Mouse (Mus musculus) inflammation-experienced regulatory T-cells (primary cell): ENCODE data around the gene Smim27. TPM values are rescaled to one million over a fixed set of nuclear protein-coding genes. Genes with fewer than 3 reads are reported as not detected.

Experiments used
- polyA plus RNA-seq, 2 experiments: library from polyadenylated mRNA; unstranded; fragments of 100-300 nt; shearing (Covaris generic); gene quantifications; one replicate each; pipeline ENCODE4 v1.2.1; 2017

Gene Smim27
- 10 to 100 TPM; 54.7 to 59.3 TPM for polyA plus RNA-seq

GRCm38 (mm10) chr4:40269430-40270032, at the start of gene Smim27, which contains the start of gene Topors:
TSS of gene Smim27 (plus strand) at chr4:40269579.
TSS of gene Topors (minus strand) at chr4:40269850.

GRCm38 (mm10) chr4:40239409-40240271, 29.7 kb upstream of the Smim27 start, which contains the start of gene Ddx58:
TSS of gene Ddx58 (minus strand) at chr4:40239828.

GRCm38 (mm10) chr4:40279276-40279900, 10.0 kb downstream of the Smim27 start, which contains the start of gene Ndufb6:
TSS of gene Ndufb6 (minus strand) at chr4:40279421.

Other genes starting within 250 kb of the Smim27 start
- gene Aco1, start 126.5 kb upstream of the Smim27 start, polyA plus RNA-seq = 10 to 100 TPM; 28.0 to 28.9 TPM
- 10 to 100 TPM; 80.8 to 91.2 TPM for gene Ddx58, start 29.8 kb upstream of the Smim27 start, polyA plus RNA-seq
- 10 to 100 TPM; 38.9 to 43.4 TPM for gene Topors, start 271 bp downstream of the Smim27 start, polyA plus RNA-seq
- gene Ndufb6, start 9.8 kb downstream of the Smim27 start, polyA plus RNA-seq = 100 to 1,000 TPM in 1 of 2 experiments, 10 to 100 TPM in 1; 87.1 to 109 TPM
- gene Tmem215, start 202.6 kb downstream of the Smim27 start, polyA plus RNA-seq = under 1 TPM; 0.23 to 0.60 TPM